8 mouse cellular contexts compared by ENCODE assay signal in genomic region chr9:56552766-56553165, GRCm38 (mm10).
A peak's percentile ranks its signal among the peaks of the same experiment; 100 is the strongest.
DNase-seq lines count a peak whose midpoint lies in the region; ATAC-seq lines count a peak whose summit lies in the region.

No protein-coding gene starts in this region.

- H3K36me3 ChIP-seq in forebrain, embryonic 13.5 days (ENCODE audit: poor library complexity, severe bottlenecking) = no peaks in the 10 kb centered on the region
- no peaks in the 10 kb centered on the region for H3K36me3 ChIP-seq in neural tube, embryonic 14.5 days (ENCODE audit: control insufficient read depth, insufficient read depth, low read length)

- no peak overlapping the region for H3K9ac ChIP-seq in forebrain, embryonic 13.5 days
- H3K9ac ChIP-seq in neural tube, embryonic 14.5 days (replicated peaks; ENCODE audit: low read depth, low read length) = no peak overlapping the region

- H3K9me3 ChIP-seq in forebrain, embryonic 13.5 days (replicated peaks) = no peaks in the 10 kb centered on the region
- H3K9me3 ChIP-seq in neural tube, embryonic 14.5 days (ENCODE audit: control insufficient read depth, low read length) = no peaks in the 10 kb centered on the region

- peak overlapping the region; percentile 75 for H3K27ac ChIP-seq in brown adipose tissue, adult 24 weeks (replicated peaks; ENCODE audit: low read depth, low read length)
- H3K27ac ChIP-seq in forebrain, embryonic 13.5 days = no peak overlapping the region
- no peak overlapping the region for H3K27ac ChIP-seq in neural tube, embryonic 14.5 days (ENCODE audit: low read depth, low read length)

- peak; percentile 71 for ATAC-seq in forebrain, embryonic 13.5 days
- peak; percentile 79 for ATAC-seq in neural tube, embryonic 14.5 days (ENCODE audit: low read depth)

- 0% methylated on average over 1 of the region's 1 CpGs for WGBS in forebrain, embryonic 13.5 days
- 9% methylated on average over 1 of the region's 1 CpGs for WGBS in neural tube, embryonic 14.5 days

- peak; percentile 76 for DNase-seq in CD4-positive, CD25-positive, alpha-beta regulatory T cell, adult 2 months (ENCODE audit: low read depth, low spot score)
- peak; percentile 89 to 91 for DNase-seq in heart, postnatal 10 days
- peak; percentile 85 for DNase-seq in layer of hippocampus, adult 11-12 months (ENCODE audit: low spot score)
- DNase-seq in lung, adult 18-20 months = peak; percentile 76 to 79
- DNase-seq in testis, postnatal 10 days (ENCODE audit: low spot score) = peak; percentile 88

- H3K4me3 ChIP-seq in brown adipose tissue, adult 24 weeks (ENCODE audit: insufficient read depth, low read depth, low read length) = no peak overlapping the region
- no peak overlapping the region for H3K4me3 ChIP-seq in forebrain, embryonic 13.5 days
- H3K4me3 ChIP-seq in neural tube, embryonic 14.5 days (ENCODE audit: low read depth, low read length) = no peak overlapping the region

- intact Hi-C loops in heart, postnatal 10 days (cut with DNase I) = loop anchor here (1.0 to 2.0 kb wide), 5 partner anchors 46 to 434 kb away; no protein-coding TSS in a partner anchor

- H3K4me1 ChIP-seq in brown adipose tissue, adult 24 weeks (ENCODE audit: control insufficient read depth, insufficient read depth, insufficient read length, low read length) = peaks cover 21% of the 10 kb centered on the region
- peaks cover 29% of the 10 kb centered on the region for H3K4me1 ChIP-seq in forebrain, embryonic 13.5 days
- H3K4me1 ChIP-seq in neural tube, embryonic 14.5 days (ENCODE audit: control insufficient read depth, insufficient read depth, low read length) = peaks cover 5% of the 10 kb centered on the region; the same call in 1 of the 2 replicates

- H3K4me2 ChIP-seq in forebrain, embryonic 13.5 days = no peak overlapping the region
- no peak overlapping the region for H3K4me2 ChIP-seq in neural tube, embryonic 14.5 days (ENCODE audit: low read depth, low read length)

- H3K27me3 ChIP-seq in forebrain, embryonic 13.5 days = peaks cover 30% of the 10 kb centered on the region
- no peaks in the 10 kb centered on the region for H3K27me3 ChIP-seq in neural tube, embryonic 14.5 days (ENCODE audit: control insufficient read depth, insufficient read depth, low read length)
